Mouse (Mus musculus): Measurements from ENCODE around the gene Fxn. TPM values are rescaled to one million over a fixed set of nuclear protein-coding genes. Genes with fewer than 3 reads are reported as not detected.
"Not testable (repeated sequence)": the region's sequence is repeated elsewhere in the genome, so short reads cannot be mapped to it uniquely, and the experiment has no call there.

Gene Fxn
- polyA plus RNA-seq, 1 experiment: 29.2 TPM

GRCm38 (mm10) chr19:24241799-24242546 is 38.4 kb downstream of the Fxn start:
- no peaks in the 10 kb centered on the region for H3K36me3 ChIP-seq (ENCODE audit: control insufficient read depth, insufficient read depth, low read length)
- TF ChIP-seq POLR2A (IDR thresholded peaks at IDR 0.05; ENCODE audit: low read depth, low read length): no peak
- no peak for TF ChIP-seq CTCF (conservative IDR thresholded peaks at IDR 0.05; ENCODE audit: insufficient read depth, insufficient read length, low read depth, low read length)
- H3K27ac ChIP-seq (ENCODE audit: insufficient read depth, low read depth, low read length): no peak overlapping the region
- H3K27me3 ChIP-seq (replicated peaks; ENCODE audit: control insufficient read depth, insufficient read depth, low read length): no peaks in the 10 kb centered on the region
- no peak for DNase-seq
- no peak overlapping the region for H3K4me3 ChIP-seq (ENCODE audit: insufficient read depth, low read depth, low read length)
- no peaks in the 10 kb centered on the region for H3K4me1 ChIP-seq (ENCODE audit: control insufficient read depth, insufficient read depth, low read length)
- 24% methylated on average over 14 of the region's 14 CpGs for WGBS

- WGBS: 66% methylated on average over 8 of the region's 8 CpGs
- no peaks in the 10 kb centered on the region for H3K36me3 ChIP-seq (ENCODE audit: control insufficient read depth, insufficient read depth, low read length)
These were observed 39.1 kb downstream of the Fxn start for GRCm38 (mm10) chr19:24241271-24241670.

GRCm38 (mm10) chr19:24238011-24238410 is 42.4 kb downstream of the Fxn start:
- H3K4me1 ChIP-seq (ENCODE audit: control insufficient read depth, insufficient read depth, low read length): no peaks in the 10 kb centered on the region
- H3K4me3 ChIP-seq (ENCODE audit: insufficient read depth, low read depth, low read length): no peak overlapping the region
- H3K36me3 ChIP-seq (ENCODE audit: control insufficient read depth, insufficient read depth, low read length): no peaks in the 10 kb centered on the region
- DNase-seq: no peak
- no peak for TF ChIP-seq POLR2A (IDR thresholded peaks at IDR 0.05; ENCODE audit: low read depth, low read length)
- TF ChIP-seq CTCF (conservative IDR thresholded peaks at IDR 0.05; ENCODE audit: insufficient read depth, insufficient read length, low read depth, low read length): no peak
- H3K27me3 ChIP-seq (replicated peaks; ENCODE audit: control insufficient read depth, insufficient read depth, low read length): no peaks in the 10 kb centered on the region
- no peak overlapping the region for H3K27ac ChIP-seq (ENCODE audit: insufficient read depth, low read depth, low read length)
- WGBS: 80% methylated on average over 4 of the region's 4 CpGs

More at GRCm38 (mm10) chr19:24241271-24241670, 39.1 kb downstream of the Fxn start:
- Histone ChIP-seq H3K27ac (ENCODE audit: insufficient read depth, low read depth, low read length) (no peak overlapping the region), H3K27me3 (replicated peaks; ENCODE audit: control insufficient read depth, insufficient read depth, low read length) (no peaks in the 10 kb centered on the region), H3K4me1 (ENCODE audit: control insufficient read depth, insufficient read depth, low read length) (no peaks in the 10 kb centered on the region), H3K4me3 (ENCODE audit: insufficient read depth, low read depth, low read length) (no peak overlapping the region)
- TF ChIP-seq POLR2A (IDR thresholded peaks at IDR 0.05; ENCODE audit: low read depth, low read length) (no peak), CTCF (conservative IDR thresholded peaks at IDR 0.05; ENCODE audit: insufficient read depth, insufficient read length, low read depth, low read length) (no peak)
- DNase-seq: no peak

GRCm38 (mm10) chr19:24232356-24232755 is 48.0 kb downstream of the Fxn start:
- DNase-seq; H3K27me3 ChIP-seq (replicated peaks; ENCODE audit: control insufficient read depth, insufficient read depth, low read length); H3K4me1 ChIP-seq (ENCODE audit: control insufficient read depth, insufficient read depth, low read length); H3K4me3 ChIP-seq (ENCODE audit: insufficient read depth, low read depth, low read length); H3K27ac ChIP-seq (ENCODE audit: insufficient read depth, low read depth, low read length); H3K36me3 ChIP-seq (ENCODE audit: control insufficient read depth, insufficient read depth, low read length): not testable (repeated sequence)
- 100% methylated on average over 1 of the region's 1 CpGs for WGBS

GRCm38 (mm10) chr19:24225305-24225696 is 55.1 kb downstream of the Fxn start:
- H3K27me3 ChIP-seq (replicated peaks; ENCODE audit: control insufficient read depth, insufficient read depth, low read length): no peaks in the 10 kb centered on the region
- no peaks in the 10 kb centered on the region for H3K36me3 ChIP-seq (ENCODE audit: control insufficient read depth, insufficient read depth, low read length)
- 1% methylated on average over 17 of the region's 17 CpGs for whole genome bisulfite sequencing
- peak overlapping the region; percentile 86 for H3K4me3 ChIP-seq (ENCODE audit: insufficient read depth, low read depth, low read length)
- no peak for TF ChIP-seq POLR2A (IDR thresholded peaks at IDR 0.05; ENCODE audit: low read depth, low read length)
- no peak for TF ChIP-seq CTCF (conservative IDR thresholded peaks at IDR 0.05; ENCODE audit: insufficient read depth, insufficient read length, low read depth, low read length)
- DNase-seq: peak; percentile 87
- peak overlapping the region; percentile 94 for H3K27ac ChIP-seq (ENCODE audit: insufficient read depth, low read depth, low read length)
- H3K4me1 ChIP-seq (ENCODE audit: control insufficient read depth, insufficient read depth, low read length): peaks cover 6% of the 10 kb centered on the region; the same call in 1 of the 2 replicates

GRCm38 (mm10) chr19:24224500-24225304 is 55.7 kb downstream of the Fxn start, which contains the start of gene Tjp2:
Tjp2 (minus strand) TSS chr19:24225030.
- H3K27ac ChIP-seq (ENCODE audit: insufficient read depth, low read depth, low read length): peak within 1 kb of the TSS; percentile 94
- H3K4me1 ChIP-seq (ENCODE audit: control insufficient read depth, insufficient read depth, low read length): peaks cover 6% of the 10 kb centered on the region; the same call in 1 of the 2 replicates
- under 1% methylated on average over 59 of the region's 59 CpGs for WGBS
- TF ChIP-seq POLR2A (IDR thresholded peaks at IDR 0.05; ENCODE audit: low read depth, low read length) (no peak), CTCF (conservative IDR thresholded peaks at IDR 0.05; ENCODE audit: insufficient read depth, insufficient read length, low read depth, low read length) (peak; percentile 76)
- DNase-seq: peak; percentile 88
- no peaks in the 10 kb centered on the region for H3K27me3 ChIP-seq (replicated peaks; ENCODE audit: control insufficient read depth, insufficient read depth, low read length)
- H3K36me3 ChIP-seq (ENCODE audit: control insufficient read depth, insufficient read depth, low read length): no peaks in the 10 kb centered on the region
- H3K4me3 ChIP-seq (ENCODE audit: insufficient read depth, low read depth, low read length): peak within 1 kb of the TSS; percentile 86

- peak overlapping the region; percentile 86 for H3K4me3 ChIP-seq (ENCODE audit: insufficient read depth, low read depth, low read length)
- DNase-seq: peak; percentile 84
- no peaks in the 10 kb centered on the region for H3K27me3 ChIP-seq (replicated peaks; ENCODE audit: control insufficient read depth, insufficient read depth, low read length)
- peak overlapping the region; percentile 94 for H3K27ac ChIP-seq (ENCODE audit: insufficient read depth, low read depth, low read length)
- 11% methylated on average over 11 of the region's 11 CpGs for WGBS
- no peaks in the 10 kb centered on the region for H3K36me3 ChIP-seq (ENCODE audit: control insufficient read depth, insufficient read depth, low read length)
- peak; percentile 21 for TF ChIP-seq POLR2A (IDR thresholded peaks at IDR 0.05; ENCODE audit: low read depth, low read length)
- no peak for TF ChIP-seq CTCF (conservative IDR thresholded peaks at IDR 0.05; ENCODE audit: insufficient read depth, insufficient read length, low read depth, low read length)
- peaks cover 6% of the 10 kb centered on the region; the same call in 1 of the 2 replicates for H3K4me1 ChIP-seq (ENCODE audit: control insufficient read depth, insufficient read depth, low read length)
These were observed 56.6 kb downstream of the Fxn start for GRCm38 (mm10) chr19:24223851-24224251.

Data from kidney, adult 2 months (tissue).